Mouse (Mus musculus) frontal cortex, postnatal 36 days (tissue): ENCODE results near the gene Nat8f2.
A peak's percentile ranks its signal among the peaks of the same experiment; 100 is the strongest.
"Not testable (repeated sequence)": the region's sequence is repeated elsewhere in the genome, so short reads cannot be mapped to it uniquely, and the experiment has no call there.

Experiments
- DNase-seq, 2 experiments: peaks; one replicate each; pipeline ENCODE4 v3.0.0; 2022; ENCODE audit warnings: low spot score in 2 of 2

Nat8f2 gene

GRCm38 (mm10) chr6:85863840-85864239 lies 5.1 kb downstream of the Nat8f2 start:
- DNase-seq: no peak

DNA sequence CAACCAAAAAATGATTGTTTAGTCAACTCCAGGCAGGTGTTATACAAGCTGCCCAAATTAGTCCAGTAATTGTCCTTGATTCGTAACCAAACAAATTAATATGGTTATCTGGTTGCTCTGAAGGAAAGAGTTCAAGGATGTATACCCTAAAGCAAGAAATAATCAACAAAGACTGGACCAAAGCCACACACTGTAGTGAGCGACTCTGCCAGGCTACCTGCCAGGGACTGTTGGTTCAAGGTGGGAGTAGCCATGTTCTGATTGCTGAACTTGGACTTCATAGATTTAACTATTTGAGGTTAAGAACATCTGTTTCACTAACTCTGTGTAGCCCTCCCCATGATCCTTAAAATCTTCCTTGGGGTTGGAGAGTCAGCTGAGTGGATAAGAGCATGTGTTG lies 5.8 kb downstream of the Nat8f2 start:
- DNase-seq: no peak

DNA sequence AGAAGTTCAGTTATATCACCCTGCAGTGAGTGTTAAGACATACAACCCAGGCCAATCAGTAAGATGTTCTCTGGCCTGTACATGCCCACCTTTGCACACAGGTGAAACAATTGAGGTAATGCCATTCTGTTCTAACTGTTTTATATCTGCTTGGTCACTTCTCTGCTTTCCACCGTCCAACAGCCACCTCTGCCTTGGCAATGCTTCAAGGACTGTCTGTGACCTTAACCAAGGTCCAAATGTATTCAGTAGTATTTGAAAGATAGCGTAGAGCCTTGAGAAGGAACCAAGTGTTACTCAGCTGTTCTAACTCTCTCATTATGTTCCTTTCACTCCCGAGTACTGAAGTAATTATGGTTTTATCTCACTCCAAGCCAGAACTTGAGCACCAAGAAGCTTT lies 6.4 kb downstream of the Nat8f2 start:
- no peak for DNase-seq

DNA sequence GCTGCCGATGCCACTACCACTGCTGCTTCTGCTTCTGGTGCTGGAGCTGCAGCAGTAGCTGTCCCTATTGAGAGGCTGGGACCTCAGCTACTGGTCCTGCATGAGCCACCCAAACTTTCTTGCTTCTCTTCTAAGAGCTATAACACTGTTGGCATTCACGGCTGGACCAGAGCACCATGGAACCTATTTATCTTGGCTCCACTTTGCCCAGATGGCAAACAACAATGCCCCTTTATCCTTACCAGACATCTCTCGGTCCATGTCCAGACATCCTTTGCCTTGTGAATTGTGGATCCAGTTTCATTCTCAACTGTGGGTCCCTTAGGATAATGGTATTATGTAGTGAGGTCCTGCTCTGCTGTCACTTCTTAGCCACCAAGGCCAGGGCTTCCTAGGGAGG lies 7.7 kb downstream of the Nat8f2 start:
- no peak for DNase-seq

GRCm38 (mm10) chr6:85856194-85856678 lies 12.7 kb downstream of the Nat8f2 start:
- peak; percentile 57 to 75 for DNase-seq

DNA sequence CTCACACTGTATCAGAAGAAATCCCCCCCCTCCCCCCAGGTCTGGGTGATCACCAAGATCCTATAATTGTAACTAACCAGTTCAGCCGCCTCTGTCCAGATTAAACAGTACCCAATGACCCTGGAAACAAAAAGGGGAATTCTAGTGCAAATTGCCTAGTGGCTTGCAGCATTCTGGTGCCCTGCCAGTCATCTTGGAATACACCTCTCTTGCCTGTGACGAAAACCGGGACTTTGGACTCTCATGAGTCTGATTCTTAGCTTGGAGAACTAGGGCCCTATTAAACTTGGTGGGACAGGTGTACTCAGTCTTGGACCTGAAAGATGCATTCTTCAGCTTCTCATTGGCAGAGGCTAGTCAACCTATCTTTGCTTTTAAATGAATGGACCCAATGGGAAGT lies 15.5 kb downstream of the Nat8f2 start:
- no peak for DNase-seq

GRCm38 (mm10) chr6:85851062-85851773 lies 17.7 kb downstream of the Nat8f2 start:
- DNase-seq: no peak

DNA sequence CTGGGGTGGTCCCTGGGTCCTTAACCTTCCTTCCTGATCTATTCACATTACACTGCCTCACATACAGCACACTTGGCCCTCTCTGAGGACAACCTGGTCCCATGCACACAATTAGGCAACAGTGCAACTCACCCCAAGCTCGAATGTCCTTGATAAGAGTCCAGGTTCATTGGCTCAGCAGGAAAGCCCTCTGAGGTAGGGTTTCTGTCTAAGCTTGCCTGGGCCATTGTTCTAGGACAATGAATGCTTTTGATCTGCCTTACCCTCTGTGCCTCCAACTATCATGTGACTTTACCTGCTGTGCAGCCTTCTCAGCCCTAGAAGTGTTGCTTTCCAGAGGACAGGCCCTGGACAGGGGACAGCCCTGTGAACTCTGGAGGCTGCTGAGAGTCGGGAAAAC lies 19.7 kb downstream of the Nat8f2 start:
- DNase-seq: no peak

DNA sequence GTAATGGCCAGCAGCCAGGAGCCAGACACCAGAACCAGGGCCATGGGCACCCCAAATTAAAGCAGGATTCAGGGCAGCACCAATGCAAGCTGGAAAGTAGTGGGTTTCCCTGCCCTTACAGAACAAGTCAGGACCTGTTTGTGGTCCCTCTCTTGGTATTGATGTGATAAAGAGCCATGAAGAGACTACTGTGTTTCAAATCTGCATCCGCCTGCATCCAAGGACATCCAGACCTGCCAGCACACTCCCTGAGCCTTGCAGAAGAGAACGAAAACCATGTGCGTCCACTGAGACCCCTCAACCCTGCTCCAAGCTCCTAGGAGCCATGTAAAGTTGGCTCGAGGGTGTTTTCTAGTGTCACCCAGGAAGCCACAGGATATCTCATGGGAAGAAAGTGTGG lies 20.8 kb downstream of the Nat8f2 start:
- no peak for DNase-seq

GRCm38 (mm10) chr6:85846921-85847320 lies 22.0 kb downstream of the Nat8f2 start:
- DNase-seq: no peak

DNA sequence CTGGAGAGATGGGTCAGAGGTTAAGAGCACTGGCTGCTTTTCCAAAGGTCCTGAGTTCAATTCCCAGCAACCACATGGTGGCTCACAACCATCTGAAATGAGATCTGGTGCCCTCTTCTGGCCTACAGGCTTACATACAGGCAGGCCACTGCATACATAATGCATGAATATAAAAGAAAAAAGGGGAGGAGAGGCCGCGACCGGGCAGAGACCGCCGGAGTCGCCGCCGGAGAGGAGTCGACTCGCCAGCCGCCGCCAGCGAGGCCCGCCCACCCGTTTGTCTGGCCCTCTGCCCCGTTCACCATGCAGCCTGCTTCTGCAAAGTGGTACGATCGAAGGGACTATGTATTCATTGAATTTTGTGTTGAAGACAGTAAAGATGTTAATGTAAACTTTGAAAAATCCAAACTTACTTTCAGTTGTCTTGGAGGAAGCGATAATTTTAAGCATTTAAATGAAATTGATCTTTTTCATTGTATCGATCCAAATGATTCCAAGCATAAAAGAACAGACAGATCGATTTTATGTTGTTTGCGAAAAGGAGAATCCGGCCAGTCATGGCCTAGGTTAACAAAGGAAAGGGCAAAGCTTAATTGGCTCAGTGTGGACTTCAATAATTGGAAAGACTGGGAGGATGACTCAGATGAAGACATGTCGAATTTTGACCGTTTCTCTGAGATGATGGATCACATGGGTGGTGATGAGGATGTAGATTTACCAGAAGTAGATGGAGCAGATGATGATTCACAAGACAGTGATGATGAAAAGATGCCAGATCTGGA lies 25.1 kb downstream of the Nat8f2 start:
- DNase-seq: not testable (repeated sequence)

DNA sequence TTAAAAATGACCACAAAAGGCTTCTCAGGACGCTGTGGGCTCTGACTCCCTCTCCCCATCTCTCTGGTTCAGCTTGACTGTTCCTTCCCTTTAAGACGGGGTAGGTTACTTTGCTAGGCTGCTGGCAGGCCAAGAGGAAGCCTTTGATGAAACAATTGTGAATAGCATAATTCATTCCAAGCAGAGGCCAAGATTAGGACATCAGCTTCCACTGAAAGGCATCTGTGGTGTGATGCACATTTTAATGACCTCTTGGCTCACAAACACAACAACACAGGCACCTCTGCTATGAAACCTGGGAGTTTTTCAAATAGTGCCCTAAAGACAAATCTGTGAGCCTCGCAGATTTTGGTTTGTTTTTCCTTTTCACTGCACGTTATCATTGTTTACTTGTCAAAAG lies 29.0 kb downstream of the Nat8f2 start:
- peak in 1 of 2 experiments; percentile 37 for DNase-seq

DNA sequence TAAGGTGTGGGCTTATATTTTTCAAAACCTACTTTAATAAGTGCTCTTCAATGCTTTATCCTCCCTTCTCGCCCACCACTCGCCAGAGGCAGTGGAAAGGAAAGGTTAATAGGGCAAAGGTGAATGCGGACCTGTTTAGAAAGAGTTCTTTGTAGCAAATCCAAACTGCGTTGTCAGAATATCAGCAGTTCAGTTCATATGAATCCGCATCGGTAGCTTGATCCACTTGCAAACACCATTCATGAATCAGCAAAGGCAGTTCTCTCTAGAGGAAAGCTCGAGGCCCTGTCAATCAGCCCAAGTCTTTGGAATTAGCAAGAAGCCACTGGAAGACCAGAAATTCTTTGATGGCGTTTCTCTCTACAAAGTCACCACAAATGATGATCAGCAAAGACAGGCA lies 30.3 kb downstream of the Nat8f2 start:
- no peak for DNase-seq

DNA sequence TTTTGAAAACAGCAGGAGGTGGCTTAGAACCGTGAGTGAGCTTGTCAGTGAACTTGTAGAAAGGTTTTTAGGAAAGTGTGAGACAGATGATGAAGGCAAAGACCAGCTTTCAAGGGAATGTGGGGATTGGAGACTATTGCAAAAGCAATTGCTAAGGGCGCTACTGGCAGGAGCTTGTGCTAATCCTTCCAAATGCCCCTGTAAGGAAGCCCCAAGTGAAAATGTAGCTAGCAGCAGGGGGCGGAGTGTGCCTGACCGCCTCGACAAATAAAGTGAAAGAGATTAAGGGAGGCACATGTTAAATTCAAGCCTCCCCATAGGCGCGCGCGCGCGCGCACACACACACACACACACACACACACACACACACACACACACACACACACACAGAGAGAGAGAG lies 31.7 kb downstream of the Nat8f2 start:
- DNase-seq: peak in 1 of 2 experiments; percentile 35

DNA sequence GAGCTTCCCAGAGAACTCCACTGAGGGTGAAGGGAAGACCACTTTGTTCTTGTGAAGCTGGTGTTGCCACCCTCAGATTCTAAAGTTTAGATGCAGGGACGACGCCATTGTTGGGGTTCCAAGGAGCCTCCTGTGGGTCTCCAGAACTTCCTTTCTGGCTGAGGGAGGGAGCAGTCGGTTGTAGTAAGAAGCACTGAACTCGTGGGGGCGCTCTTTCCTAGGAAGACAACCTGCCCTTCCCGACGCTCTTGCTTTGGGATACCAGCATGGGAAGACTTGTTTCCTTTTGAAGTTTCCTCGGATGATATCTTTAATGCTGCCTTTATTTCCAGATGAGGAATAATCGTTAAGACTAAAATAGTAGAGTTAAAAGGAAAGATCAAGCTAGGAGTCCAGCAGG lies 32.1 kb downstream of the Nat8f2 start:
- DNase-seq: peak; percentile 52 to 57

DNA sequence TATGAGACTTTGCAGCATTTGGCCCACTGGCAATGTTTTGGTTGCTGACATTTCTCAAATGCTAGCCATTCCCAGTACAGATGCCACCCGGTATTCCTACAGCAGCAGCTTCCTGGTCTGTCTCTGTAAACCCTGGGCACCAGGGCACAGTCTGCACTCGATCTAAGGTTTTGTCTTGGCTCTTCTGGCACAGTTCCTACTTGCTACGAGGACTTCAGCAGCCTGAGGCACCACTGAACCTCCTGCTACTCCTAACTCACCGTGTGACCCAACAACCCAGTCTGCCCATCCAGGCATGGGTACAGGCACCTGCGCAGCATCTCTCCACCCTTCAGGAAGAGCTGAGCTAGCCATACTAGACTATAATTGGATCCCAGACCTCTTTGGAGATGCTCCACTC lies 32.9 kb downstream of the Nat8f2 start:
- DNase-seq: not testable (repeated sequence)

DNA sequence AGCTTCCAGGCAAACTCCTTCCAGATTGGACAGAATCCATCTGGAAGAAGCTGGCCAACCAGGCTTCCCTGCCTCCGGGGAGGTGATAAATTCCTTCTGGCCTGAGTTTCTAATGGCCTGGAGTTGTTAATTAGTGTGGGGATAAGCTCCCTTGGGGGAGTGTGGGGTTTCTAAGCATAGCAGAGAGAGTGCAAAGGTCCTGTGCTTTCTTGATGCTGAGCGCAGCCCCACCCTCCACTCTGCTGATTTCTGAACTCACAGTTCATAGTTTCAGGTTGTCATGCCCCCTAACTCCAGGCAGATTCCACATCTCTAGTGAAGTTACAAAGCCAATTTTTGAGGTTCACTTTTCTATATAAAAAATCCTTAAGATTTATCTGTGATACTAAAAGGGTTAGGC lies 33.9 kb downstream of the Nat8f2 start:
- not testable (repeated sequence) for DNase-seq

DNA sequence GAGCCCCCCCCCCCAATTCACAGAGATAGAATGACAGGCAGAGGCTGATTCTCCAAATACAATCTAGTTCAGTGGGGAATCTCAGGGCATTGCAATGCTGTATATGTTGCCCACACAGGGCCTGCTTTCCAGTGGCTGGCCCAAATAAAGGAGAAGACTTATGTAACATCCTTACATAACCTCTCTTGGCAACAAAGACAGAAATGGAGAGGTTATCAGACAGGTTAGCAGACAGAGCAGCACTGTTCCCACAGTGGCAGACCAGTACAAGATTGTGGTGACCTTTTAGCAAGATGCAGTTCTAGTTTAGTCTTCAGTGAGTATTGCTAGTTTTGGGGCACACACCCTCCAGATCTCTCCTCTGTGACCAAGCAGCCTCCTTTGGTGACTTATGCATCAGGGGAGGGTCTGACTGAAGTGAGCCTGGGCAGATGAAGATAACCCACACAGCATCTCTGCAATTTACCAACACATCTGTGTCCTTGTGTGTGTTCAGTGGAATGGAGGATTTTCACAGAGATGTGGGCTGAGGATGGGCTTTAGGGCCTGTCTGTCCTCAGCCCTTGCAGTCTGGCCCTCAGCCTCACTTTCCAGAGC lies 34.4 kb downstream of the Nat8f2 start:
- DNase-seq: peak in 1 of 2 experiments; percentile 27

DNA sequence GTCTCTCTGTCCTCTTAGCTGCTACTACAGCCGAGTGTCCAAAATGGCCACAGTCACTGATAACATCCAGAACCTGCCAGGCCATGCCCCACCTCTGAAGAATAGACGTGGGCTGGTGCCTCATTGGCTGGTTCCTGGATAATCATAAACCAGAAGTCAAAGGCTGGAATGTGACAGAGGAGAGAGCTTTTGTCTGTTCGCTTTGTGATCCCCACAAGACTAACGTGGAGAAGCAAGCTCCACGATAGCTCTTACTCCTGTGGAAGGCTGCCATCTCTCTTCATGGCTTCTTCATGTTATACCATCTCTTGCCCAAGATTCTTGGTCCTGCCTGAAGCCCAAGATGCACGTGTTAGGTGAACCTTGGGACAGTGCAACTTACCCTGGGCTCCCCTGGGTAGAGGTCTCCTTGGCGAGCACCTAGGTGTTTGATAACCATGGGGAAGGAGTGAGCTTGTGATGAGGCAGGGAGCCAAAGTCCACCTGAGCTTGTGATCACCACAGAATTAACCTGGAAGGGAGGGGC lies 37.1 kb downstream of the Nat8f2 start, which contains the start of gene Nat8:
Nat8 (minus strand) TSS at position 287 of the 526 bp plus-strand sequence.
- DNase-seq: no peak

- DNase-seq: no peak
These were observed 39.5 kb downstream of the Nat8f2 start for GRCm38 (mm10) chr6:85829462-85829861.

DNA sequence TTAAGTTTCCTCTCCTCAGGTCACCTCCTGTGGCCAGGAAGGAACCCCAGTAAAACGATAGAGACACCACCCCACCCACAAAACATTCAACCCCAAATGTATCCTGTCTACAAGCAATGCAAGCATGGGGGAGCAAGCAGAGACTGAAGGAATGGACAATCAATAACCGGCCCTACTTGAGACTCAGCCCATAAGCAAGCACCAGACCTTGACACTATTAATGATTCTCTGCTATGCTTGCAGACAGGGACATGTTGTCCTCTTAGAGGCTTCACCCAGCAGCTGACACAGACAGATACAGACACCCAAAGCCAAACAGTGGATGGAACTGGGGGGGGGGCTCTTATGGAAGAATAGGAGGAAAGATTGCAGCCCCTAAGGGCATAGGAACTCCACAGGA lies 43.1 kb downstream of the Nat8f2 start:
- no peak for DNase-seq

GRCm38 (mm10) chr6:85823382-85824090 lies 45.4 kb downstream of the Nat8f2 start:
- DNase-seq: no peak
